8 mouse cellular contexts compared by ENCODE assay signal in genomic region chr7:45785388-45786135, GRCm38 (mm10). TPM values are rescaled to one million over a fixed set of nuclear protein-coding genes. Genes with fewer than 3 reads are reported as not detected.
A peak's percentile ranks its signal among the peaks of the same experiment; 100 is the strongest.
DNase-seq lines count a peak whose midpoint lies in the region; ATAC-seq and TF ChIP-seq lines count a peak whose summit lies in the region.

No protein-coding gene starts in this region.

- H3K27ac ChIP-seq in CH12.LX (ENCODE audit: insufficient read depth, low read depth) = no peak overlapping the region
- H3K27ac ChIP-seq in cortical plate, adult 2 months (ENCODE audit: insufficient read depth, low read length) = no peak overlapping the region
- H3K27ac ChIP-seq in intestine, postnatal 0 days (ENCODE audit: low read depth, low read length) = no peak overlapping the region

- H3K27me3 ChIP-seq in CH12.LX (replicated peaks) = peaks cover 20% of the 10 kb centered on the region
- H3K27me3 ChIP-seq in intestine, postnatal 0 days (replicated peaks; ENCODE audit: control insufficient read depth, insufficient read depth, low read length) = peaks cover 32% of the 10 kb centered on the region

- TF ChIP-seq EP300 in CH12.LX (IDR thresholded peaks at IDR 0.05; ENCODE audit: low read length) = no peak

- no peak for TF ChIP-seq CTCF in CH12.LX (conservative IDR thresholded peaks at IDR 0.05 in 1 of 2, IDR thresholded peaks at IDR 0.05 in 1 of 2; ENCODE audit: low read depth in 2 of 2, low read length in 2 of 2)
- TF ChIP-seq CTCF in cortical plate, adult 2 months (IDR thresholded peaks at IDR 0.05; ENCODE audit: extremely low read depth, insufficient read depth, low read length) = no peak
- TF ChIP-seq CTCF in intestine, postnatal 0 days (IDR thresholded peaks at IDR 0.05; ENCODE audit: low read depth) = peak; percentile 19; the same call in 1 of the 2 replicates

- TF ChIP-seq POLR2A in CH12.LX (IDR thresholded peaks at IDR 0.05; ENCODE audit: low read depth, low read length) = no peak
- TF ChIP-seq POLR2A in cortical plate, adult 2 months (IDR thresholded peaks at IDR 0.05; ENCODE audit: extremely low read depth, insufficient read depth, low read length) = no peak

- no peak for ATAC-seq in intestine, postnatal 0 days
- ATAC-seq in megakaryocyte-erythroid progenitor cell, adult 5-6 weeks (replicated peaks; ENCODE audit: low FRiP score, low TSS enrichment, poor library complexity, severe bottlenecking) = no peak

- peak; percentile 89 for DNase-seq in heart, adult 11 months
- no peak for DNase-seq in heart, adult 18-20 months
- no peak for DNase-seq in CH12.LX (ENCODE audit: extremely low read depth)
- DNase-seq in neural tube, embryonic 10.5 days (ENCODE audit: extremely low spot score, low spot score) = peak; percentile 87
- DNase-seq in urinary bladder, postnatal 10 days (ENCODE audit: low spot score) = no peak

- 1% methylated on average over 36 of the region's 42 CpGs for WGBS in intestine, postnatal 0 days

- H3K4me1 ChIP-seq in CH12.LX (ENCODE audit: control insufficient read depth in 1 of 2, insufficient read depth in 2 of 2) = peaks cover 9 to 10% of the 10 kb centered on the region in 2 experiments
- no peaks in the 10 kb centered on the region for H3K4me1 ChIP-seq in cortical plate, adult 2 months (ENCODE audit: control insufficient read depth, insufficient read depth, low read length)
- H3K4me1 ChIP-seq in intestine, postnatal 0 days (replicated peaks; ENCODE audit: control insufficient read depth, insufficient read depth, low read length) = peaks cover 12% of the 10 kb centered on the region; the same call in 1 of the 2 replicates

- TF ChIP-seq RAD21 in CH12.LX (IDR thresholded peaks at IDR 0.05; ENCODE audit: low read depth, low read length) = no peak

- dilution Hi-C loops in CH12.LX (cut with MboI; ENCODE audit: extremely low pct_ligation_motif_present, extremely low pct_unique_long_range_greater_than_20kb, low sequenced_read_pairs) = no loop called here

- H3K4me2 ChIP-seq in CH12.LX (ENCODE audit: insufficient read depth, low read depth, poor library complexity, severe bottlenecking) = no peak overlapping the region
- H3K4me2 ChIP-seq in intestine, postnatal 0 days (replicated peaks; ENCODE audit: low read depth) = peak overlapping the region; percentile 67

- no peaks in the 10 kb centered on the region for H3K79me2 ChIP-seq in CH12.LX (replicated peaks; ENCODE audit: control insufficient read depth, extremely low read depth, insufficient read depth, poor library complexity, severe bottlenecking)

- H3K9ac ChIP-seq in CH12.LX (ENCODE audit: insufficient read depth, low read depth) = no peak overlapping the region
- H3K9ac ChIP-seq in intestine, postnatal 0 days (ENCODE audit: low read depth, low read length) = peak overlapping the region; percentile 26; the same call in 1 of the 2 replicates

- H3K36me3 ChIP-seq in CH12.LX (replicated peaks in 1 of 2; ENCODE audit: control insufficient read depth in 1 of 2, insufficient read depth in 1 of 2, low read length in 1 of 2) = no peaks in the 10 kb centered on the region
- H3K36me3 ChIP-seq in intestine, postnatal 0 days (ENCODE audit: control insufficient read depth, insufficient read depth) = no peaks in the 10 kb centered on the region; the same call in 1 of the 2 replicates

- in situ Hi-C loops in CH12.LX (cut with MboI; ENCODE audit: low pct_ligation_motif_present, low pct_unique_long_range_greater_than_20kb, low sequenced_read_pairs) = no loop called here

- H3K4me3 ChIP-seq in CH12.LX (replicated peaks in 1 of 3; ENCODE audit: low read depth in 2 of 3, low read length in 2 of 3, poor library complexity in 1 of 3) = no peak overlapping the region
- H3K4me3 ChIP-seq in cortical plate, adult 2 months (ENCODE audit: insufficient read depth, low read length) = peak overlapping the region; percentile 57
- H3K4me3 ChIP-seq in intestine, postnatal 0 days (ENCODE audit: low read depth, low read length) = peak overlapping the region; percentile 36

- peaks cover 6% of the 10 kb centered on the region for H3K9me3 ChIP-seq in CH12.LX (replicated peaks; ENCODE audit: low read length)
- no peaks in the 10 kb centered on the region for H3K9me3 ChIP-seq in intestine, postnatal 0 days (ENCODE audit: control insufficient read depth)

TF ChIP-seq in CH12.LX, 34 proteins besides CTCF, POLR2A, EP300 and RAD21:
- TF ChIP-seq IRF4 (IDR thresholded peaks at IDR 0.05; ENCODE audit: low read depth, low read length) (no peak), BHLHE40 (IDR thresholded peaks at IDR 0.05; ENCODE audit: low read depth, low read length) (0 out of 2 replicates have a peak, but pooled peaks have one; percentile 8)
TF ChIP-seq in CH12.LX: peak in this region for 1.

RNA-seq across cellular contexts. Expression of gene Sult2b1, which starts 1.1 kb away (rescaled TPM):
- not detected for total RNA-seq in heart, adult 18-20 months (2021)
- total RNA-seq in CH12.LX (2012; rRNA removed) (0.13 and 0.17 TPM in 2 replicates), CH12.LX (2014; rRNA removed) (not detected in 2 replicates)
- polyA plus RNA-seq in CH12.LX (2012; ENCODE audit: insufficient read length, low read depth) = 0.29 TPM in 1 of 2 replicates, not detected in the other
- 26.6 and 29.3 TPM in 2 replicates for polyA plus RNA-seq in cortical plate, adult 2 months (2012; rRNA removed)
- polyA plus RNA-seq in intestine, postnatal 0 days (2015; fragmentation: Nextera tagmentation; extraction: Ambion mirVana) = 36.7 and 37.1 TPM in 2 replicates
- 0.84 TPM in 1 of 2 replicates, not detected in the other for total RNA-seq in megakaryocyte-erythroid progenitor cell, adult 5-6 weeks (2014; fragmentation: Nextera tagmentation)
- not detected in 2 replicates for total RNA-seq in megakaryocyte-erythroid progenitor cell, adult 5-6 weeks (2017)

RNA-seq across cellular contexts. Expression of gene Lmtk3, which starts 2.0 kb away (rescaled TPM):
- total RNA-seq in heart, adult 18-20 months (2021) = not detected
- total RNA-seq in CH12.LX (2012; rRNA removed) (0.30 and 0.46 TPM in 2 replicates), CH12.LX (2014; rRNA removed) (0.19 TPM in 1 of 2 replicates, not detected in the other)
- polyA plus RNA-seq in CH12.LX (2012; ENCODE audit: insufficient read length, low read depth) = 0.18 and 0.34 TPM in 2 replicates
- 191 and 227 TPM in 2 replicates for polyA plus RNA-seq in cortical plate, adult 2 months (2012; rRNA removed)
- polyA plus RNA-seq in intestine, postnatal 0 days (2015; fragmentation: Nextera tagmentation; extraction: Ambion mirVana) = 0.08 and 0.29 TPM in 2 replicates
- total RNA-seq in megakaryocyte-erythroid progenitor cell, adult 5-6 weeks (2014; fragmentation: Nextera tagmentation) = not detected in 2 replicates
- total RNA-seq in megakaryocyte-erythroid progenitor cell, adult 5-6 weeks (2017) = not detected in 2 replicates

RNA-seq across cellular contexts. Expression of gene Cyth2, which starts 28.8 kb away (rescaled TPM):
- 10 to 100 TPM; 65.8 to 68.9 TPM for total RNA-seq in heart, adult 18-20 months (2021)
- total RNA-seq in CH12.LX (2012; rRNA removed) (59.1 and 64.2 TPM in 2 replicates), CH12.LX (2014; rRNA removed) (25.6 and 28.7 TPM in 2 replicates)
- 59.4 and 75.4 TPM in 2 replicates for polyA plus RNA-seq in CH12.LX (2012; ENCODE audit: insufficient read length, low read depth)
- polyA plus RNA-seq in cortical plate, adult 2 months (2012; rRNA removed) = 161 and 162 TPM in 2 replicates
- polyA plus RNA-seq in intestine, postnatal 0 days (2015; fragmentation: Nextera tagmentation; extraction: Ambion mirVana) = 61.9 and 66.4 TPM in 2 replicates
- 27.2 and 30.8 TPM in 2 replicates for total RNA-seq in megakaryocyte-erythroid progenitor cell, adult 5-6 weeks (2014; fragmentation: Nextera tagmentation)
- 36.9 and 38.0 TPM in 2 replicates for total RNA-seq in megakaryocyte-erythroid progenitor cell, adult 5-6 weeks (2017)

RNA-seq across cellular contexts. Expression of gene Kcnj14, which starts 39.0 kb away (rescaled TPM):
- total RNA-seq in heart, adult 18-20 months (2021) = 1 to 10 TPM; 1.2 to 1.8 TPM
- 1.5 and 2.1 TPM in 2 replicates for total RNA-seq in CH12.LX (2012; rRNA removed)
- 1.0 and 1.3 TPM in 2 replicates for total RNA-seq in CH12.LX (2014; rRNA removed)
- 3.2 and 3.5 TPM in 2 replicates for polyA plus RNA-seq in CH12.LX (2012; ENCODE audit: insufficient read length, low read depth)
- polyA plus RNA-seq in cortical plate, adult 2 months (2012; rRNA removed) = 1.8 and 2.6 TPM in 2 replicates
- 0.10 and 0.27 TPM in 2 replicates for polyA plus RNA-seq in intestine, postnatal 0 days (2015; fragmentation: Nextera tagmentation; extraction: Ambion mirVana)
- total RNA-seq in megakaryocyte-erythroid progenitor cell, adult 5-6 weeks (2014; fragmentation: Nextera tagmentation) = not detected in 2 replicates
- not detected in 2 replicates for total RNA-seq in megakaryocyte-erythroid progenitor cell, adult 5-6 weeks (2017)

RNA-seq across cellular contexts. Expression of gene Grwd1, which starts 45.2 kb away (rescaled TPM):
- total RNA-seq in heart, adult 18-20 months (2021) = 10 to 100 TPM; 15.0 to 15.2 TPM
- total RNA-seq in CH12.LX (2012; rRNA removed) = 83.0 and 128 TPM in 2 replicates
- total RNA-seq in CH12.LX (2014; rRNA removed) = 88.1 and 98.5 TPM in 2 replicates
- polyA plus RNA-seq in CH12.LX (2012; ENCODE audit: insufficient read length, low read depth) = 108 and 115 TPM in 2 replicates
- polyA plus RNA-seq in cortical plate, adult 2 months (2012; rRNA removed) = 15.7 and 17.5 TPM in 2 replicates
- polyA plus RNA-seq in intestine, postnatal 0 days (2015; fragmentation: Nextera tagmentation; extraction: Ambion mirVana) = 16.4 and 16.6 TPM in 2 replicates
- 45.7 and 67.7 TPM in 2 replicates for total RNA-seq in megakaryocyte-erythroid progenitor cell, adult 5-6 weeks (2014; fragmentation: Nextera tagmentation)
- total RNA-seq in megakaryocyte-erythroid progenitor cell, adult 5-6 weeks (2017) = 22.1 and 39.4 TPM in 2 replicates

Comparison
In these comparisons a context has a peak if more than half of its experiments do, and no peak if none do; other contexts are left out.
1. DNase-seq: peak in heart, adult 11 months (single experiment) and neural tube, embryonic 10.5 days (single experiment); none in heart, adult 18-20 months (0 of 2), CH12.LX (single experiment) and urinary bladder, postnatal 10 days (single experiment).
2. H3K4me3 ChIP-seq: peak in cortical plate, adult 2 months (single experiment) and intestine, postnatal 0 days (single experiment); none in CH12.LX (0 of 3).